Mouse (Mus musculus) liver, postnatal 0 days (tissue): ENCODE results near the gene Aplnr.

Source experiments
- CTCF ChIP-seq: sonication (generic); IDR thresholded peaks from 2 replicates; pipeline ENCODE4 v1.5.1; 2016; ENCODE audit warnings: antibody characterized with exemption, low read depth
- EP300 ChIP-seq: IDR thresholded peaks from 2 replicates; pipeline ENCODE4 v1.6.1; 2016; ENCODE audit warnings: antibody characterized with exemption, low read depth, mild to moderate bottlenecking

- no peak for TF ChIP-seq CTCF
- no peak for TF ChIP-seq EP300
These were observed 3.8 kb upstream of the Aplnr start for GRCm38 (mm10) chr2:85132204-85132603.
